Comparison of ENCODE assay signal across 25 mouse cellular contexts in the genomic region with DNA sequence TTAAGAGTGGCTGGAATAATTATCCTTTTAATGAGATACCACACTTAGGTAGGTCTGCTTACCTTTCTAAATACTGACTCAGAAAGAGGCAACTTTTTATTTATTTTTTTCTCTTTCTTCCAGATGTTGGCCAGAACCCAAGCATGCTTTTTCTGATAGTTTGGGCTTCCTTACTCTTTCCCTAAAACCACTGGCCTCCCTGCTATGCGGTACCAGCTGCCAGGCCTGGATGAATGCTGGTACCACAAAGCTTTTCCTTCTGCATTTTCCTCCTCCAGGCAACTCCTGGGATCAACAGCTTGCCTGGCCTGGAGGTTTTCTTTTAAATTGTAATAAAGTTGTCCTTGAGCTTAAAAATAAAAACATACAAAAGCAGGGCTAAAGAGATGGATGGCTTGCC. TPM values are rescaled to one million over a fixed set of nuclear protein-coding genes. Genes with fewer than 3 reads are reported as not detected.
A peak's percentile ranks its signal among the peaks of the same experiment; 100 is the strongest.
DNase-seq lines count a peak whose midpoint lies in the region; ATAC-seq lines count a peak whose summit lies in the region.
"Had no signal": no experiment of that assay in that cellular context is flagged by ENCODE, and none has a peak within 500 bp of the region (broad histone marks: within the 10 kb centered on the region; RNA-seq: fewer than 3 reads in every experiment).

No protein-coding gene starts in this region.

- H3K4me2 ChIP-seq in intestine, embryonic 16.5 days (ENCODE audit: low read depth, low read length): no peak overlapping the region

- no peaks in the 10 kb centered on the region for H3K27me3 ChIP-seq in intestine, embryonic 16.5 days (replicated peaks; ENCODE audit: control insufficient read depth, insufficient read depth, low read length)
- H3K27me3 ChIP-seq: CH12.LX, Patski had no signal

- 94% methylated on average over 1 of the region's 1 CpGs for WGBS in intestine, embryonic 16.5 days

- H3K9me3 ChIP-seq in intestine, embryonic 16.5 days (ENCODE audit: control insufficient read depth, low read length): no peaks in the 10 kb centered on the region
- H3K9me3 ChIP-seq: G1E had no signal

- H3K9ac ChIP-seq in intestine, embryonic 16.5 days (ENCODE audit: low read depth, low read length): no peak overlapping the region

- H3K4me3 ChIP-seq in intestine, embryonic 16.5 days (ENCODE audit: low read length): no peak overlapping the region

- H3K4me1 ChIP-seq in intestine, embryonic 16.5 days (ENCODE audit: control insufficient read depth, insufficient read depth, low read length): no peaks in the 10 kb centered on the region

- no peaks in the 10 kb centered on the region for H3K36me3 ChIP-seq in intestine, embryonic 16.5 days (ENCODE audit: control insufficient read depth, insufficient read depth, low read length)

- DNase-seq in 3134 (ENCODE audit: extremely low read depth, insufficient read length, low spot score) (peak; percentile 54), 3T3-L1 (ENCODE audit: low read depth, low spot score) (peak; percentile 52), NIH3T3 (ENCODE audit: low read depth) (peak; percentile 50)
- DNase-seq in fibroblast of lung, adult 2 months (ENCODE audit: low read depth): peak; percentile 65
- DNase-seq in frontal cortex, postnatal 25 days (ENCODE audit: low spot score in 2 of 2): no peak
- DNase-seq in ovary, adult 18-20 months (ENCODE audit: low spot score): no peak
- DNase-seq: adrenal gland, adult 2 months; adrenal gland, adult 8-10 months; adrenal gland, postnatal 10 days; adrenal gland, postnatal 14 days; adrenal gland, postnatal 25 days; adrenal gland, postnatal 36 days; B cell, adult 2 months; cerebellum, adult 11 months; cerebellum, adult 11-12 months; cerebellum, adult 18-20 months; cerebellum, adult 2 months; cerebellum, adult 8-10 months had no signal

- ATAC-seq in granulocyte monocyte progenitor cell, adult 5-6 weeks (replicated peaks; ENCODE audit: poor library complexity, severe bottlenecking): no peak
- no peak for ATAC-seq in intestine, embryonic 16.5 days
- ATAC-seq: activated CD4-positive, CD25-positive, alpha-beta regulatory T cell, adult 4 months; CD4-positive, CD25-positive, alpha-beta regulatory T cell, adult 4 months; Patski had no signal

- H3K27ac ChIP-seq in intestine, embryonic 16.5 days (ENCODE audit: low read length): no peak overlapping the region

RNA-seq across cellular contexts. Expression of a gene that starts 17.6 kb away (rescaled TPM):
- 2.0 and 4.1 TPM in 2 replicates for total RNA-seq in granulocyte monocyte progenitor cell, adult 5-6 weeks (2014; fragmentation: Nextera tagmentation)
- total RNA-seq in granulocyte monocyte progenitor cell, adult 5-6 weeks (2017): 1.9 and 4.2 TPM in 2 replicates
- 7.8 and 9.0 TPM in 2 replicates for polyA plus RNA-seq in intestine, embryonic 16.5 days (2015; fragmentation: Nextera tagmentation; extraction: Ambion mirVana)

RNA-seq across cellular contexts. Expression of a gene that starts 30.0 kb away (rescaled TPM):
- 0.81 TPM in 1 of 2 replicates, not detected in the other for total RNA-seq in granulocyte monocyte progenitor cell, adult 5-6 weeks (2014; fragmentation: Nextera tagmentation)
- 0.34 and 0.52 TPM in 2 replicates for total RNA-seq in granulocyte monocyte progenitor cell, adult 5-6 weeks (2017)
- polyA plus RNA-seq in intestine, embryonic 16.5 days (2015; fragmentation: Nextera tagmentation; extraction: Ambion mirVana): 8.9 and 10.8 TPM in 2 replicates

Comparison
In these comparisons a context has a peak if more than half of its experiments do, and no peak if none do; other contexts are left out.
1. DNase-seq: peak in 3134 (single experiment), 3T3-L1 (single experiment), NIH3T3 (single experiment) and fibroblast of lung, adult 2 months (single experiment); none in frontal cortex, postnatal 25 days (0 of 2) and ovary, adult 18-20 months (single experiment).